Mouse (Mus musculus): ENCODE data around the gene Fbxl7.

Fbxl7 gene

DNA sequence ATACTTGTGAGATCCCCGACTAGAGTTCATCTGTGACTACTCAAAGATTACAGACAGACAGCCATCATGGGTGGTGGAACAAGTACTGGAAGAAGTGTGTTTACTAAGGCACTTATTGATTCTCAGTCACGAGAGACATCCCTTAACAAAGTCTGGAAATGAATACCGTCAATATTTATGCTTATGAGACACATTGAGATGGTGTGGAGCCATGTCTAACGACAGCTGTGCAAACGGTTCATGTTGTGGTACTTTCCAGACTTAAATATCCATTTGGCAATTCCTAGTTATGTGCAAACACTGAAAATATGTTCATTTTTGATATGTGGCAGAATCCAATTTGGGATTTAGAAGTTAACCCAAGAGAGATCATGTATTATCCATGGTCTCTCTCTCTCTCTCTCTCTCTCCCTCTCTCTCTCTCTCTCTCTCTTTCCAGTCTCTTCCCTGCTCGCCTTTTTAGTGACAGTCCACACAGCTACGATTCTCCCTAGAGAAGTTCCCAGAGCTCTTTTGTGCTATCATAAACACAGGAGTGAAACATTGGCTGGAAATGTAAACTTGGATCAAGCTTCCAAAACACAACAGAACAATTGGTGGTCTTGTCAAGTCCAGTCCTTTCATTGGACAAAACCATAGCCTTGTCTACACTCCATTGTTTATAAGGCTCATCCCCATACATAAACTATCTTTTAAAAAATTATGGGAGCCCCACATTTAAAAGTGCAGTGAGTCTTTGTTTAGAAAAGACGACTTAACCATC is 315.3 kb downstream of the Fbxl7 start:
- no peaks in the 10 kb centered on the region for H3K36me3 ChIP-seq (ENCODE audit: control insufficient read depth, insufficient read depth, low read length, poor library complexity, severe bottlenecking)
- 0 out of 2 replicates have a peak, but pooled peaks cover 2% of the 10 kb centered on the region for H3K27me3 ChIP-seq (ENCODE audit: control insufficient read depth, insufficient read depth, low read length, poor library complexity, severe bottlenecking)

DNA sequence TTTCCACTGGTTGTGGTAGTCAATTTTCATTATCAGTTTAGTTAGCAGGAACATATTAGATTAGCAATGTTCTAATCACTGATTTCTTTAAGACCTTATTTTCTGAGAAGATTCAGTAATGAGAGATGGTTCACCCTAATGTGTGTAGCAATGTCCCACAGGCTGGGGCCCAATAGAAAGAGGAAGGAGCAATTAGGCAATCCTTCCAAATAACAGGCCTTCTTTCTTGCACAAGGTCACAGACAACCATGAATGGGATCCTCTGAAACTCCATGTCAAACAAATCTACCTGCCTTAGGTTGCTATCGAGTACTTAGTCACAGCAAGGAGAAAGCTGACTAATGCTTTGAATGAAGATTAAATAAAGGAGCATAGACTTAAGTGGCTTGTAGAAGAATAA is 316.9 kb downstream of the Fbxl7 start:
- H3K27me3 ChIP-seq (ENCODE audit: control insufficient read depth, insufficient read depth, low read length, poor library complexity, severe bottlenecking): no peaks in the 10 kb centered on the region
- DNase-seq (ENCODE audit: low read depth, low spot score): no peak

More for the DNA sequence above, 315.3 kb downstream of the Fbxl7 start:
- DNase-seq (ENCODE audit: low read depth, low spot score): no peak

DNA sequence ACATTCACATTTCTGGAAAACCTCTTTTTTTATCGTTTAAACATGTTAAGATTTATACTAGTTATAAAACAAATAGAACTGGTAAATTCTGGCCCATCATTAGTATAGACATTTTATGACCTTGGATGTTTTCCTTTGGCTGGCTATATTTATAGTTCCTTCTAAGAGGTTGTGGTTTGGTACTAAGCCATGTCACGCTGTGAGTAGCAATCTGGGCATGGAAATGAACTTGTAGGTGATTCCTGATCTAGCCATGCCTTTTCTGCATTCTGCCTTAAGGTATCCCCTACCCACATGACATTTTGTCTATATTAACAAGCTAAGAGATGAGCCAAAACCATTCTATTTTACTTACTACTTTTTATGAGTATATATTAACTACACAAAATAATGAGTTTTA is 329.3 kb downstream of the Fbxl7 start:
- no peaks in the 10 kb centered on the region for H3K36me3 ChIP-seq (ENCODE audit: control insufficient read depth, insufficient read depth, low read length, poor library complexity, severe bottlenecking)
- no peaks in the 10 kb centered on the region for H3K27me3 ChIP-seq (ENCODE audit: control insufficient read depth, insufficient read depth, low read length, poor library complexity, severe bottlenecking)
- DNase-seq (ENCODE audit: low read depth, low spot score): no peak

More for the DNA sequence above, 316.9 kb downstream of the Fbxl7 start:
- no peaks in the 10 kb centered on the region for H3K36me3 ChIP-seq (ENCODE audit: control insufficient read depth, insufficient read depth, low read length, poor library complexity, severe bottlenecking)

DNA sequence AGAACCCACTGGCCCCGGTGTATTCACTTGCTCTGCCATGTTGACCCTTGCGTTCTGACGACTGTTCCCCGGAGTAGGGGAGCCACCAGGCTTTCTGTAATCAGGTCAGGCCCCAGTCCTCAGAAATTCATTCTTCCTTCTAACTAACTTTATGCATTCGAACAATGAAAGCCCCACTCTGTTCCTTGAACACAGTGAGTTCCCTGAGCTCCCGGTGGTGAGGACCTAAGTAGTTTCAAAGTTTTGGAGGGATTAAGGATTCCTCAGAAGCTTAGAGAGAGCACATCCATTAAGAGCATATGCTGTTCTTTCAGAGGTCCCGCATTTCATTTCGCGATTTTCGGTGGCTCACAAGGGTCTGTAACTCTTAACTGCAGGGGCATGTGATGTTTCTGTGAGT is 341.8 kb downstream of the Fbxl7 start:
- DNase-seq (ENCODE audit: low read depth, low spot score): no peak
- no peaks in the 10 kb centered on the region for H3K36me3 ChIP-seq (ENCODE audit: control insufficient read depth, insufficient read depth, low read length, poor library complexity, severe bottlenecking)

DNA sequence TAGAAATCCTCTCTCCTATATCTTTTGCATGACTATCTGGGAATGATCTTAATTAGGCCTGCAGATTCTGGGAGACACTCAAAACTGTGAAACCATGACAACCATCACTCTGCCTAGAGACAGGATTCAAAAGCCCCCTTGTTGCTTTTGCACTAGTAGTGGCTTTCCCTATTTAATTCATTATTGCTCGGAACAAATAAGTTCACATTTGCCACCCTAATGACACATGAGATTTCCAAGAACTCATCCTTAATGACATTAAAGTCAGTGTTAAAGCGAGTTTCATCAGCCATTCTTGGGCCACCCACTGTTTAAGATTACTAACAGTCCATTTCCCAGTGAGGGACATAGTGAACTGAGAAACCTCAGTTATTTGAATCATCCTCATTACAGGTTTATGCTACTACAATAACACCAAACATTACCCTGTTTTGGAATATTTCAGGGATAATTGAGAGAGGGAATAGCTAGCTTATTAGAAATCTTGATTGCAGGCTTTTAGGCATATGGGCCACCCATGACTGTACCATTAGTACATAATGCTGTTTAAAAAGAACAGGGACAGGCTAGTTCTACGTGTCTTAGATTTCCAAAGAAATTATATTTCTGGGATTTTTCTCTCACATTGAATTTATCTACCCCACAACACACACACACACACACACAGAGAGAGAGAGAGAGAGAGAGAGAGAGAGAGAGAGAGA is 361.2 kb downstream of the Fbxl7 start:
- Histone ChIP-seq H3K36me3 (ENCODE audit: control insufficient read depth, insufficient read depth, low read length, poor library complexity, severe bottlenecking) (no peaks in the 10 kb centered on the region), H3K27me3 (ENCODE audit: control insufficient read depth, insufficient read depth, low read length, poor library complexity, severe bottlenecking) (no peaks in the 10 kb centered on the region)
- DNase-seq (ENCODE audit: low read depth, low spot score): no peak

More for the DNA sequence above, 341.8 kb downstream of the Fbxl7 start:
- H3K27me3 ChIP-seq (ENCODE audit: control insufficient read depth, insufficient read depth, low read length, poor library complexity, severe bottlenecking): no peaks in the 10 kb centered on the region

DNA sequence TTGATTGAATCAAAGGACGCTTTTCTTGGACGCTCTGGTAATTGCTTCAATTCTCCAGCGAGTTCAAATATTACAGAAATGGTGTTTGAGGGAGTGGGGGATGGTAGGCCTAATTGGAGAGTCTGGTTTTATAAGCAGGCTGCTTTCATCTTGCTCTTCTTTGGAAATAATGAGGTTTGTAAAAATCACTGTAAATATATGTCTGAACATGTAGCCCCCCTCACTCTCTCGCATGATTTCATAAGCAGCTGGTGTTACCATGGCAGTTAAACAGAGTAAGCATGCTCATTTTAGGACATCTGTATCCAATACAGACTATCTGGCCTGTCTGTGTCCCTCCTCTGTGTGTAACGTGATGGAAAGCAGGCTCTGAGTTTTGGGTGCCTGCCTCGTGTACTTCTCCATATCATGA is 376.2 kb downstream of the Fbxl7 start:
- no peaks in the 10 kb centered on the region for H3K27me3 ChIP-seq (ENCODE audit: control insufficient read depth, insufficient read depth, low read length, poor library complexity, severe bottlenecking)
- DNase-seq (ENCODE audit: low read depth, low spot score): no peak
- no peaks in the 10 kb centered on the region for H3K36me3 ChIP-seq (ENCODE audit: control insufficient read depth, insufficient read depth, low read length, poor library complexity, severe bottlenecking)

DNA sequence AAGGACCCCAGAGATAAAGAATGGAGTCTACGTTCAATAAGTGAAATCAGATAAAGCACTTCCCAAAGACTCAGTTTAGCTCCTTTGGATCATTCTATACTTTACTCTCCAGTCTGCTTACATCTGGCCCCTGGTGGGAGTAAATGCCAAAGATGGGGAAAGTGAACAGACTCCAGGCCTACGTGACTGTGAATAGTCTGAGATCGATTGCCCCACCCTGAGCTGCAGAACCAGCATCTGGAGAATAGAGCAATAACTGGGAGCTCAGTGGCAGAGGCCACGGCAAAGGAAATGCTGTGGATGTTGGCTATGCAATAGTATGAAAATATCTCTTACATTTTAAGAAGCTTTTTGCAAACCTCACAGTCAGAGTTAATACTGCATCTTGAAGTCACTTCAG is 394.4 kb downstream of the Fbxl7 start:
- no peak for DNase-seq (ENCODE audit: low read depth, low spot score)
- H3K36me3 ChIP-seq (ENCODE audit: control insufficient read depth, insufficient read depth, low read length, poor library complexity, severe bottlenecking): no peaks in the 10 kb centered on the region
- H3K27me3 ChIP-seq (ENCODE audit: control insufficient read depth, insufficient read depth, low read length, poor library complexity, severe bottlenecking): no peaks in the 10 kb centered on the region
